Comparison of ENCODE assay signal across 19 mouse cellular contexts in the genomic region with DNA sequence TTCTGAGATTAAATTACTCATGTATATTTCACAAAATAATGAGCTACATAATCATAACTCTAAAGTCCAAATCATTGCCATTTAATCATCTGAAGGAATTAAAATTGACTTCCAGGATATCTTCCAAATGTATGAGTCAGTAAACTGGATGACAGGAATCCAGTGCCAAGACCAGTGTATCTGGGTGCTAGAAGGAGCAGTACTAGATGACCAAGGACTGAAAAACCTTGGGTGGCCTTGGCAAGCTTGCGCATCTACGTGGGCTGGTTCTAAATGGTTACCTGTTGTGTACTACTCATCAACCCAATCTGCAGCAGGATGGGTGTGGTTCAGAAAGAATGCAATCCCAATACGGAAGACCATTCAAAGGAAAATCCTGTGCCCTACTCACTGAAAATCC.
DNase-seq lines count a peak whose midpoint lies in the region; TF ChIP-seq lines count a peak whose summit lies in the region.
"Had no signal": no experiment of that assay in that cellular context is flagged by ENCODE, and none has a peak within 500 bp of the region (broad histone marks: within the 10 kb centered on the region; RNA-seq: fewer than 3 reads in every experiment).

No protein-coding gene starts in this region.

- DNase-seq in adrenal gland, postnatal 36 days = peak; percentile 15 to 16
- DNase-seq in adrenal gland, postnatal 10 days = no peak
- DNase-seq in ES-E14 (ENCODE audit: low read depth, low spot score) (peak; percentile 22), ZHBTc4 (ENCODE audit: low read depth, low spot score) (peak; percentile 42)
- no peak for DNase-seq in cerebellum, postnatal 36 days
- DNase-seq in lung, adult 2 months = no peak
- no peak for DNase-seq in layer of hippocampus, postnatal 10 days (ENCODE audit: low spot score in 2 of 2)
- DNase-seq: B cell, adult 2 months; cerebellum, adult 18-20 months; cerebellum, adult 9-11 months; forebrain, postnatal 0 days; gastrocnemius, postnatal 14 days; heart, adult 2 months; heart, postnatal 36 days; kidney, adult 8-10 months had no signal

- no peaks in the 10 kb centered on the region; the same call in 1 of the 2 replicates for H3K36me3 ChIP-seq in ES-E14 (ENCODE audit: control insufficient read depth, insufficient read depth, low read length, poor library complexity, severe bottlenecking)
- H3K36me3 ChIP-seq: embryonic facial prominence, embryonic 10.5 days; hindbrain, embryonic 15.5 days had no signal

- no peak overlapping the region for H3K9ac ChIP-seq in ES-E14 (ENCODE audit: insufficient read depth, low read depth, low read length, poor library complexity, severe bottlenecking)
- H3K9ac ChIP-seq: forebrain, embryonic 13.5 days; forebrain, postnatal 0 days; heart, embryonic 12.5 days; hindbrain, embryonic 15.5 days had no signal

- no peaks in the 10 kb centered on the region for H3K9me3 ChIP-seq in ES-E14 (ENCODE audit: control insufficient read depth, insufficient read depth, low read depth, low read length)
- H3K9me3 ChIP-seq: embryonic facial prominence, embryonic 10.5 days; forebrain, embryonic 13.5 days; heart, embryonic 12.5 days; hindbrain, embryonic 15.5 days had no signal

- no peak for TF ChIP-seq CTCF in lung, adult 2 months (IDR thresholded peaks at IDR 0.05; ENCODE audit: insufficient read depth, low read length)

- TF ChIP-seq POLR2A in lung, adult 2 months (IDR thresholded peaks at IDR 0.05; ENCODE audit: borderline replicate concordance, extremely low read depth, low read depth, low read length) = no peak

- no peak overlapping the region for H3K4me3 ChIP-seq in ES-E14 (ENCODE audit: insufficient read depth in 1 of 2, low read depth in 1 of 2, low read length in 2 of 2, poor library complexity in 1 of 2, severe bottlenecking in 1 of 2)
- H3K4me3 ChIP-seq in lung, adult 2 months (replicated peaks; ENCODE audit: extremely low read depth, low read depth, low read length) = no peak overlapping the region
- H3K4me3 ChIP-seq: embryonic facial prominence, embryonic 10.5 days; forebrain, embryonic 13.5 days; heart, adult 2 months; heart, embryonic 12.5 days; hindbrain, embryonic 15.5 days had no signal

- WGBS in lung, adult 2 months = 64% methylated on average over 3 of the region's 3 CpGs

- H3K27ac ChIP-seq in ES-E14 (ENCODE audit: insufficient read depth, low read depth, low read length, poor library complexity, severe bottlenecking) = no peak overlapping the region
- H3K27ac ChIP-seq: embryonic facial prominence, embryonic 10.5 days; forebrain, embryonic 13.5 days; heart, adult 2 months; hindbrain, embryonic 15.5 days had no signal

- in situ Hi-C loops in ES-E14 (cut with MboI; ENCODE audit: low sequenced_read_pairs in 2 of 2, unreplicated experiment in 2 of 2) = no loop called here

- H3K4me1 ChIP-seq in ES-E14 (ENCODE audit: control insufficient read depth in 2 of 2, insufficient read depth in 2 of 2, low read length in 2 of 2, poor library complexity in 1 of 2) = no peaks in the 10 kb centered on the region; a peak in 1 of 4 replicates
- peaks cover 6% of the 10 kb centered on the region for H3K4me1 ChIP-seq in lung, adult 2 months (ENCODE audit: control insufficient read depth, insufficient read depth, low read length)
- H3K4me1 ChIP-seq: hindbrain, embryonic 15.5 days had no signal

TF ChIP-seq in ES-E14, 5 proteins besides CTCF, POLR2A, EP300 and RAD21:
- no peak for TF ChIP-seq HCFC1 (IDR thresholded peaks at IDR 0.05; ENCODE audit: borderline replicate concordance, insufficient read depth, low read length)
- TF ChIP-seq MAFK (IDR thresholded peaks at IDR 0.05; ENCODE audit: insufficient read depth, low read depth, low read length) = no peak
- TF ChIP-seq CHD2 (IDR thresholded peaks at IDR 0.05; ENCODE audit: low read depth, low read length) = no peak
- TF ChIP-seq ZC3H11A (IDR thresholded peaks at IDR 0.05; ENCODE audit: borderline replicate concordance, low read depth, low read length) = no peak
- no peak for TF ChIP-seq ZNF384 (IDR thresholded peaks at IDR 0.05; ENCODE audit: low read depth, low read length)

Comparison
In these comparisons a context has a peak if more than half of its experiments do, and no peak if none do; other contexts are left out.
1. DNase-seq: peak in adrenal gland, postnatal 36 days (2 of 2), ES-E14 (single experiment) and ZHBTc4 (single experiment); none in adrenal gland, postnatal 10 days (single experiment), cerebellum, postnatal 36 days (0 of 2), lung, adult 2 months (single experiment) and layer of hippocampus, postnatal 10 days (0 of 2).